Mouse (Mus musculus) embryonic facial prominence, embryonic 12.5 days (tissue): ENCODE measurements around the gene Sod3. TPM values are rescaled to one million over a fixed set of nuclear protein-coding genes. Genes with fewer than 3 reads are reported as not detected.

Experiments used
- ATAC-seq: fragments of 200-750 bp; cut with Nextera tagmentation; 2 replicates; pipeline ENCODE4 v1.8.0; 2017; ENCODE audit not compliant: insufficient number of reproducible peaks, insufficient read depth, low FRiP score, low TSS enrichment
- H3K27ac ChIP-seq: fragments of 300-500 bp; sonication (generic); 2 replicates; pipeline ENCODE4 v1.5.1; 2016; ENCODE audit warnings: mild to moderate bottlenecking
- H3K27me3 ChIP-seq: fragments of 300-500 bp; sonication (generic); 2 replicates; pipeline ENCODE4 v1.6.1; 2016; ENCODE audit warnings: mild to moderate bottlenecking, moderate library complexity
- H3K36me3 ChIP-seq: fragments of 300-500 bp; sonication (generic); 2 replicates; pipeline ENCODE4 v1.6.1; 2016; ENCODE audit warnings: mild to moderate bottlenecking
- H3K4me1 ChIP-seq: fragments of 300-500 bp; sonication (generic); 2 replicates; pipeline ENCODE4 v1.6.1; 2016
- H3K4me2 ChIP-seq: fragments of 300-500 bp; sonication (generic); replicated peaks from 2 replicates; pipeline ENCODE4 v1.6.1; 2016; ENCODE audit warnings: mild to moderate bottlenecking, moderate library complexity
- H3K4me3 ChIP-seq: fragments of 300-500 bp; sonication (generic); 2 replicates; pipeline ENCODE4 v1.5.1; 2016; ENCODE audit warnings: mild to moderate bottlenecking
- H3K9ac ChIP-seq: fragments of 300-500 bp; sonication (generic); 2 replicates; pipeline ENCODE4 v1.6.1; 2016; ENCODE audit warnings: mild to moderate bottlenecking, moderate library complexity
- H3K9me3 ChIP-seq: fragments of 300-500 bp; sonication (generic); 2 replicates; pipeline ENCODE4 v1.6.1; 2016; ENCODE audit warnings: mild to moderate bottlenecking, moderate library complexity
- WGBS: fragments of 180-500 bp; shearing (Covaris S2); methylation state at CpG from one replicate; pipeline ENCODE4 v1.1.7; 2016; 5-methylcytosine and 5-hydroxymethylcytosine counted together
- polyA plus RNA-seq: library from polyadenylated mRNA; unstranded; fragments of >200 nt; fragmentation: Nextera tagmentation; extraction: Ambion mirVana; gene quantifications from 2 replicates; pipeline ENCODE4 v1.2.1, GENCODE M21; 2016

Sod3 gene
- 0.10 and 0.24 TPM in 2 replicates for polyA plus RNA-seq

DNA sequence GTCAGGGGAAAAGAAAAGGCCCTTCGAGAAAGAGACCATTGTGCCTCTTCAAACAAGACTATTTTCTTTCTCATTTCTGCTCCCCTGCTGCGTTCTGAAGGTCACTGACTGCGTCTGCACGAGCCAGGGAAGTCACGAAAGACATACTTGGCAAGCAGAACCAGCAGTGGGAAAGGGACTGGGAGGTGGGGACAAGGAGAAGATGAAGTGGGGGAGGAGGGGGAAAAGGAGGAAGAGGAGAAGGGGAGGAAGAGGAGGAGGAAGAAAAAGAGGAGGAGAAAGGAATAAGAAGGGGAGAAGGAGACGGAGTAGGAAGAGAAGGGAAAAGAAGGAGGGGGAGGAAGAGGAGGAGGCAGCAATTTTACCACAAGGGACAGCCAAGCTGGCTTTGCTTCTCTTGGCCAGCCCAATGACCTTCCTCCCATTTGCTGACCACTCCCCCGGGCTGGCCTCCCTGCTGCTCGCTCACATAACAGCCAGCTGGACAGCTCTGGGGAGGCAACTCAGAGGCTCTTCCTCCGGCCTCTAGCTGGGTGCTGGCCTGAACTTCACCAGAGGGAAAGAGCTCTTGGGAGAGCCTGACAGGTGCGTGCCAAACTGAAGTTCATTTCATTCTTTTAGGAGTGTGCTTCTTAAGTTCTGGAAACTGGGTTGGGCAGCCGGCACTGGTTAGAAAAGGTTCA lies at the start of gene Sod3:
TSS of gene Sod3 (plus strand) at position 324 of the 683 bp plus-strand sequence.
- Histone ChIP-seq H3K9ac (no peak within 1 kb of the TSS), H3K27ac (no peak within 1 kb of the TSS), H3K36me3 (no peaks in the 10 kb centered on the region), H3K4me2 (no peak within 1 kb of the TSS), H3K4me1 (peaks cover 19% of the 10 kb centered on the region), H3K4me3 (no peak within 1 kb of the TSS), H3K27me3 (peaks cover 5% of the 10 kb centered on the region; the same call in 1 of the 2 replicates), H3K9me3 (no peaks in the 10 kb centered on the region)
- ATAC-seq = no peak
- 20% methylated on average over 11 of the region's 11 CpGs for WGBS

DNA sequence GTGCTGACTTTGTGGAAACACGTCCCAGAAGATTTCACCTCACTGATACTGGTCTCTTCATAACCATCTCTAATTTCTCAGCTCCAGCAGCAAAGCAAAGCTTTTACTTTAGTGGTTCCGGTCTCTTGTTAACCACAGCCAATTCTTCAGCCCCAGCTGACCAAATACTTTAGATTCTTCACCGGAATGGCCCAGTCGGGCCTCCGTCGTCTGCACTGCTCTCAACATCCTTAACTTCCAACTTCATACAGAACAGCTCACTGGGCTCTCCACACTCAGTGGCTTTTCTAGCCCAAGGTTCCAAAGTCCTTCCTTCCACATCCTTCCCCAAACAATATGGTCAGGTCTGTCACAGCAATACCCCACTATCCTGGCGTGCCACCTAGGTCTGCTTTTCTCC lies 46.7 kb upstream of the Sod3 start:
- no peaks in the 10 kb centered on the region for H3K9me3 ChIP-seq
- no peak overlapping the region for H3K27ac ChIP-seq
- H3K4me2 ChIP-seq = no peak overlapping the region
- no peaks in the 10 kb centered on the region for H3K36me3 ChIP-seq
- H3K27me3 ChIP-seq = no peaks in the 10 kb centered on the region
- H3K9ac ChIP-seq = no peak overlapping the region
- no peak for ATAC-seq
- H3K4me1 ChIP-seq = no peaks in the 10 kb centered on the region
- H3K4me3 ChIP-seq = no peak overlapping the region
- 80% methylated on average over 7 of the region's 7 CpGs for WGBS

DNA sequence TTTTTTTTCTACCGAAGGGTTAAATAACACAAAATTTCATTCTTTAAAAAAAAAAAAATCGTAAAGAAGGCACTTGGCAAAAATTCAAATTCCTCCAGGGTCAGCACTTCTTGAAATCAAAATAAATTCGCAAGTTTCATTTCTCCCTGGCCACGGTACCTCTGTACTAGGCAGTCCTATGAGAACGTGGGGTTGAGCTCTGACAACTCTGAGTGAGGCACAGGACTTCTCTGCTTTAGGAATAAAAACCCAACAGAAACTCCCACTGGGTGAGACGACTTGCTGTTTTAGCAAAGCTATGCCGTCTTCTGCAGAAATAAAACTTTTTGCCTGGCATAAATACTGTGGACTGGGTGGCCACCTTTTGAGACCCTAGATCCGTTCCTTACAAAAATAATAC lies 44.1 kb upstream of the Sod3 start:
- WGBS = 52% methylated on average over 8 of the region's 8 CpGs
- Histone ChIP-seq H3K36me3 (no peaks in the 10 kb centered on the region), H3K27ac (no peak overlapping the region), H3K4me1 (no peaks in the 10 kb centered on the region), H3K9ac (no peak overlapping the region), H3K4me3 (no peak overlapping the region), H3K9me3 (no peaks in the 10 kb centered on the region), H3K4me2 (no peak overlapping the region), H3K27me3 (no peaks in the 10 kb centered on the region)
- no peak for ATAC-seq

DNA sequence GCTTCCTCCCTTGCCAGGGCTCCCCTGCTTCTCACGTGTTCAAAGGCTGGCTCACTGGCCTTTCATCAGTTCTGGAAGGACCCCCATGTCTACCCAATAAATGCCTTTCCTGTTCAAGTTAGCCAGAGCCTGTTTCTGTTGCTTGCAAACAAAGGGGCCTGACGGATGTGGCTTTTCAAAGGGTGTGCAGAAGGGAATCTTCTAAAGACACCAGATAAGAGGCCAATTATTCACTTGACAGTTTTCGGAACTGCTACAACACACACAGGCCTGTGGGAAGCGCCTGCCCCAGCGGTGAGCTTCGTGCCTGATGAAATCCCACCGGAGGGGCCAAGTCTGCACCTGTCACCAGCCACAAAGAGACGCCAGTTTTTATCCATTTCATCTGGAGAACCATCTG lies 31.5 kb upstream of the Sod3 start:
- WGBS = 37% methylated on average over 8 of the region's 8 CpGs
- no peak for ATAC-seq

DNA sequence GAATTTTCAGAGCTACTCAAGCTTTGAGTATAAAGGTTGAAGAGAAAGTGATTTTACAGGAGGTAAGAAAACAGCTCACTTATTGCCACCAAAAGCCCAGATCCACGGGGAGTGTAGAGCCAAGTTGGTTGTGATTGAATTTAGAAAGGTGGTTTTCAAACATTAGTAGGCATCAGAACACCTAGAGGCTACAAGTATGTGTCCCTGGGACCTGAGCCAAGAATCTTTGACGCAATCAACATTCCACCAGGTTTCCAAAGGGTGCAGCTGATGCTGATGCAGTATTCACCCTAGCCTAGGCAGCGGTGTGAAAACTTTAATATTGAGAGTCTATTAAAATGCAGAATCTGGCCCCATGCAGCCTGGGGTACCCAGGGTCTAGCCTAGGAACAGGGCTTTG lies 28.0 kb upstream of the Sod3 start:
- H3K27me3 ChIP-seq = no peaks in the 10 kb centered on the region
- no peaks in the 10 kb centered on the region for H3K36me3 ChIP-seq
- H3K4me3 ChIP-seq = no peak overlapping the region
- ATAC-seq = no peak
- H3K9ac ChIP-seq = no peak overlapping the region
- no peak overlapping the region for H3K4me2 ChIP-seq
- no peaks in the 10 kb centered on the region for H3K9me3 ChIP-seq
- 77% methylated on average over 3 of the region's 3 CpGs for whole genome bisulfite sequencing
- no peak overlapping the region for H3K27ac ChIP-seq
- no peaks in the 10 kb centered on the region for H3K4me1 ChIP-seq

More for the DNA sequence above, 31.5 kb upstream of the Sod3 start:
- Histone ChIP-seq H3K27ac (no peak overlapping the region), H3K4me3 (no peak overlapping the region), H3K36me3 (no peaks in the 10 kb centered on the region), H3K9me3 (no peaks in the 10 kb centered on the region), H3K27me3 (no peaks in the 10 kb centered on the region), H3K4me1 (no peaks in the 10 kb centered on the region), H3K4me2 (no peak overlapping the region), H3K9ac (no peak overlapping the region)

DNA sequence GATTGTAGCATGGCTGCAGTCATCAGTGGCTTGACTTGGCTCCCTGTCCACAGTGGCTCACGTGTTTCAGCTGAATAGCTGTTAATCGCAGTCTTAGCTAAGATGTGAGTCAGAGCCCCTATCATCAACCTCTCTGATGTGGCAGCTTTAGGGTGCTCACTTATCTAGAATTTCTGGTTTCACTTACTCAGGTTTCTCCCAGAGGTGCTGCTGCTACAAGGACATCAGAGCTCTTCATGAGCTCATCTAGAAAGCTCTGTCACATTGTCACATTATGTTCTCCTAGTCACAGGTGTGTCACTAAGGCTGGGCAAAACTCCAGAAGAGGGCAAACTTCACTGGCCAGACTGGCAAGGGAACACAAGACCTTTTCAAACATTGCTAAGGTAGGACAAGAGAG lies 24.5 kb upstream of the Sod3 start:
- H3K4me2 ChIP-seq = no peak overlapping the region

DNA sequence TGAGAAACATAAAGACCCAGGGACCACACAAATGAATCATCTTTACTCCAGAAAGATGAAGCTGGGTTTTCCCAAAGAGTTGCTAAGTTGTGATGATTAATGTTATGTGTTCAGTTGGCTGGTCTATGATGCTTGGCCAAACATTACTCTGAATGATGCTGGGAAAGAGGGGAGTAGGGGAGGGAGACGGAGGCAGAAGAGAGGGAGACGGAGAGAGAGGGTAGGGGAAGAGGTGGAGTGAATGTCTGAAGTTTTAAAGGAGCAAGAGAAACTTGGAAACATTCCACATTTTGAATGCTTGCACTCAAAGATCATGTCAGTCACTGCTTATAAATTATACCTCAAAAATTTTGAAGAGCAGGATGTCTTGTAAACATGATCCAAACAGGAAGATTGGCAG lies 16.7 kb upstream of the Sod3 start:
- Histone ChIP-seq H3K4me2 (no peak overlapping the region), H3K4me1 (no peaks in the 10 kb centered on the region), H3K36me3 (no peaks in the 10 kb centered on the region), H3K4me3 (no peak overlapping the region), H3K27ac (no peak overlapping the region), H3K27me3 (no peaks in the 10 kb centered on the region), H3K9me3 (no peaks in the 10 kb centered on the region), H3K9ac (no peak overlapping the region)
- 65% methylated on average over 2 of the region's 2 CpGs for WGBS
- ATAC-seq = no peak

More for the DNA sequence above, 24.5 kb upstream of the Sod3 start:
- Histone ChIP-seq H3K27ac (no peak overlapping the region), H3K9me3 (no peaks in the 10 kb centered on the region), H3K36me3 (no peaks in the 10 kb centered on the region), H3K27me3 (no peaks in the 10 kb centered on the region), H3K9ac (no peak overlapping the region), H3K4me3 (no peak overlapping the region), H3K4me1 (no peaks in the 10 kb centered on the region)
- 82% methylated on average over 2 of the region's 2 CpGs for WGBS
- ATAC-seq = no peak

DNA sequence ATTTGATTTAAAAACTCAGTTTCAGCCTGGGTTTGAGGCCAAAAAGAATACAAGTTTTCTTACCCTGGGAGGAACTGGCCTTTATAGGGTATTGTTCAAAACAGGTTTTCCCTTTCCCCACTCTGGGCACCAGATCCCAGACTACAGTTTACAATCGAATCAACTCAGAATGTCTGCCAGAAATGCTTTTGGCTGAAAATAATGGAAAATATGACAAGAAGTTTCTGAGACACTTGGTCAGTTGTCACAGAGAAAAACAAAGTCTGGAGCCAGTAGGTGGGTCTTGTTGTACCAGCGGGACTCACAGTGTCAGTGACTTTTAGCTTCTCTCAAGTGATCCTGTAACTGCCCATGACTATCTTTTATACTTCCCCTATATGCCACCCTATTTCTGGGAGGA lies 13.1 kb upstream of the Sod3 start:
- no peak overlapping the region for H3K9ac ChIP-seq
- no peak overlapping the region for H3K27ac ChIP-seq
- no peak overlapping the region for H3K4me2 ChIP-seq
- 79% methylated on average over 2 of the region's 2 CpGs for WGBS
- H3K9me3 ChIP-seq = no peaks in the 10 kb centered on the region
- no peak overlapping the region for H3K4me3 ChIP-seq
- ATAC-seq = no peak
- H3K27me3 ChIP-seq = no peaks in the 10 kb centered on the region
- H3K4me1 ChIP-seq = no peaks in the 10 kb centered on the region
- no peaks in the 10 kb centered on the region for H3K36me3 ChIP-seq

DNA sequence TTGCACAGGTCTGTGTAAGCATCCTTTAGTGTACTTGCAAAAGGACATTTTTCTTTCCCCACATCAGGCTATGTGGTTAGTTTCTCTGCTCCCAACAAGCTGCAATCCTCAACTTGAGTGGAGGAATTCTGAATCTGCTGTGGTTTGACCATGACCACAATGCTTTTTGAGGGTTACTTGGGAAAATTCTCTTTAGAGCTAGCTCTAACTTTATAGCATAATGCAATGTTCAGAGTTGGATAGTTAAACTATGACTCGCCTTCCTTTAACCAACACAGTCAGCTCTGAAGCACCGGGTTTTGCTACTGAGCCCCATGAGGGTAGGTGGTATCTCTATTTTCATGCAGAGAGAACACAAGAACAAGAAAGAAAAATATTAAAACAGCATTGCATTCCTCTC lies 12.0 kb upstream of the Sod3 start:
- whole genome bisulfite sequencing = 88% methylated on average over 2 of the region's 2 CpGs
- no peak for ATAC-seq
- Histone ChIP-seq H3K9me3 (no peaks in the 10 kb centered on the region), H3K4me2 (no peak overlapping the region), H3K4me1 (no peaks in the 10 kb centered on the region), H3K27me3 (no peaks in the 10 kb centered on the region), H3K9ac (no peak overlapping the region), H3K36me3 (no peaks in the 10 kb centered on the region), H3K4me3 (no peak overlapping the region), H3K27ac (no peak overlapping the region)

DNA sequence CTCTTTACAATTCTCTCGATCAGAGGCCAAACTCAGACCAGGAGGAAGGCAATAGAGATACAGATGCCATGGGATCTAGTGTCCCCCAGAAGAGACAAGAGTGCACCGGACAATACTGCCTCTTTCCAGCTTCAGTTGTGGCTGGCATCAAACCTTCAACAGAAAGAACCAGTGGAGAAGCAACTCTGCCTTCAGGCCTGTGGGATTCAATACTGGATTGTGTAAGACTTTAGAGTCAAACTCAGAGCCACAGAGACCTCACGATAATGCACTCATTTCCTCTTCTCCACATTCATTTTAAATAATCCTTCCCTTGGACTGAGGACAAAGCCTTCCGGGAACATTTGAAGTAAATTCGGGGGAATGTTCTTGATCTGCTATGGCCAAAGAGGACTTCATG lies 10.9 kb upstream of the Sod3 start:
- Histone ChIP-seq H3K4me1 (no peaks in the 10 kb centered on the region), H3K27ac (no peak overlapping the region), H3K9me3 (no peaks in the 10 kb centered on the region), H3K9ac (no peak overlapping the region), H3K36me3 (no peaks in the 10 kb centered on the region), H3K4me2 (no peak overlapping the region), H3K27me3 (no peaks in the 10 kb centered on the region), H3K4me3 (no peak overlapping the region)
- ATAC-seq = no peak
- WGBS = 83% methylated on average over 5 of the region's 5 CpGs

DNA sequence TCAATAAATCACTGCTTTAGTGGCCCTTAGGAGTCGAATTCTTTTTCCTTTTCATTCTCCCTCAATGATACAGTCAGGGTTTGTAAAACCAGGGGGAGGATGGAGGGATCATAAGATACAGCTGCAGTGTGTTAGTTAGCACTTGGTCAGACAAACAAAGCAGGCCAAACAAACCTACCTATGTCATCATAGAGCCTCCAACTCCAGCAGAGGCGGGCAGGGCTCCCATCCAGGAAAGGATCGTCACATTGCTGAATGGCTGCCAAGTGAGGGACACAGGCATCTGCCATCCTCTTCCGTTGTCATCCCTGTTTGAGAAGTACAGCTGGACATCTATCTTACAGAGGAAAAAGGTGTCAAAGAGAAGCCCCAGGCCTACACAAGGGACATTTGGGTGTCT lies 9.2 kb upstream of the Sod3 start:
- H3K36me3 ChIP-seq = no peaks in the 10 kb centered on the region
- no peaks in the 10 kb centered on the region for H3K27me3 ChIP-seq
- H3K4me1 ChIP-seq = no peaks in the 10 kb centered on the region
- H3K4me2 ChIP-seq = no peak overlapping the region
- 84% methylated on average over 4 of the region's 4 CpGs for WGBS
- no peak overlapping the region for H3K4me3 ChIP-seq
- ATAC-seq = no peak
- no peak overlapping the region for H3K9ac ChIP-seq
- H3K27ac ChIP-seq = no peak overlapping the region
- no peaks in the 10 kb centered on the region for H3K9me3 ChIP-seq

DNA sequence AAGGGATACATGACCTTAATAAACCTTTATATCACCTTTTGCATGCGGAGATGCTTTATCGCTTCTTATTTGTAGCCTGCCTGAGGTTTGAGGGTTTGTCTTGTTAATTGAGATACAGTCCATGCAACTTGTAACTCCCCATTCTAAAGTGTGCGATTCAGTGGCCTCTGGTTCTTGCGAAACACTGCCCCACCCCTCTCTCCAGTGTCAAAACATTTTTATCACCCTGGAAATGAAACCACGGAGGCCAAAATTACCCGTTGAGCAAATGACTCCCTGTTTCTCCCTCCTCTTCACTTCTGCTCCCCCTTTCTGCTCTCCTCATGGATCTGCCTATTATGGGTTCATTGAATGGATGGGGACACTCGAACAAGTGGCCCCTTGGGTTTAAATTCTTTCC lies 8.0 kb upstream of the Sod3 start:
- no peak overlapping the region for H3K4me3 ChIP-seq
- H3K27me3 ChIP-seq = no peaks in the 10 kb centered on the region
- H3K9me3 ChIP-seq = no peaks in the 10 kb centered on the region
- ATAC-seq = no peak
- 0 out of 2 replicates have a peak, but pooled peaks cover 2% of the 10 kb centered on the region for H3K4me1 ChIP-seq
- no peak overlapping the region for H3K27ac ChIP-seq
- no peak overlapping the region for H3K9ac ChIP-seq
- H3K36me3 ChIP-seq = no peaks in the 10 kb centered on the region
- WGBS = 86% methylated on average over 7 of the region's 7 CpGs
- no peak overlapping the region for H3K4me2 ChIP-seq
